Mouse (Mus musculus): ENCODE results near the gene Trim25. TPM values are rescaled to one million over a fixed set of nuclear protein-coding genes. Genes with fewer than 3 reads are reported as not detected.
A peak's percentile ranks its signal among the peaks of the same experiment; 100 is the strongest.

Gene Trim25
- polyA plus RNA-seq, 1 experiment = 6.3 TPM

GRCm38 (mm10) chr11:88966881-88967361, 32.3 kb upstream of the Trim25 start, which contains the start of gene Elobl:
Gene Elobl (minus strand): TSS chr11:88966931.
- no peaks in the 10 kb centered on the region for H3K36me3 ChIP-seq (replicated peaks; ENCODE audit: low read length)
- H3K9me3 ChIP-seq = no peaks in the 10 kb centered on the region
- H3K4me3 ChIP-seq (replicated peaks) = no peak within 1 kb of the TSS
- H3K27me3 ChIP-seq (replicated peaks) = peaks cover 24% of the 10 kb centered on the region
- TF ChIP-seq FLI1 (IDR thresholded peaks at IDR 0.05; ENCODE audit: low read length) (no peak), GATA1 (IDR thresholded peaks at IDR 0.05; ENCODE audit: borderline replicate concordance, low read length) (no peak)
- H3K4me1 ChIP-seq = no peaks in the 10 kb centered on the region

DNA sequence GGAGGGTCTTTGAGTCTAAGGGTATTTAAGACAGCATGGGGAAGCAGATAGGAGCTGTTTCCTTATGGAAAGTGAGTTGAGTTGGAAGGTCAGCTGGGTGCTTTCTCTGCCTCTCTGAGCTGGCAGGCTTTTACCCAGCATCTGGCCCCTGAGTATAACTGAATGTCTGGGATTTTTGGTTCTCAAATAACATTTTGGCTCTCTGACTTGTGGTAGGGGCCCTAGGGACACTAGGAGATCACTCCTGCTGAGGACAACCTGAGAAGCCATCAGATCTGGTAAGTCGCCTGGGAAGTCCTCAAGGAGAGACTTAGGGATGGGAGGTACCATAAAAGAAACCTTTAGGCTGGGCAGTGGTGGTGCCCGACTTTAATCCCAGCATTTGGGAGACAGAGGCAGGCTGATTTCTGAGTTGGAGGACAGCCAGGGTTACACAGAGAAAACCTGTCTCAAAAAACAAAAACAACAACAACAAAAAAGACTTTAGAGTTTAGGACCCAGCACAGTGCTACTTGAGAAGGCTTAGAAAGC, 28.9 kb upstream of the Trim25 start, which contains the start of gene Coil:
Gene Coil (plus strand): TSS at position 51 of the 531 bp plus-strand sequence.
- peaks cover 18% of the 10 kb centered on the region for H3K27me3 ChIP-seq (replicated peaks)
- H3K36me3 ChIP-seq (replicated peaks; ENCODE audit: low read length) = no peaks in the 10 kb centered on the region
- H3K9me3 ChIP-seq = no peaks in the 10 kb centered on the region
- peaks cover 14% of the 10 kb centered on the region for H3K4me1 ChIP-seq
- H3K4me3 ChIP-seq (replicated peaks) = no peak within 1 kb of the TSS
- TF ChIP-seq FLI1 (IDR thresholded peaks at IDR 0.05; ENCODE audit: low read length) (no peak), GATA1 (IDR thresholded peaks at IDR 0.05; ENCODE audit: borderline replicate concordance, low read length) (no peak)

DNA sequence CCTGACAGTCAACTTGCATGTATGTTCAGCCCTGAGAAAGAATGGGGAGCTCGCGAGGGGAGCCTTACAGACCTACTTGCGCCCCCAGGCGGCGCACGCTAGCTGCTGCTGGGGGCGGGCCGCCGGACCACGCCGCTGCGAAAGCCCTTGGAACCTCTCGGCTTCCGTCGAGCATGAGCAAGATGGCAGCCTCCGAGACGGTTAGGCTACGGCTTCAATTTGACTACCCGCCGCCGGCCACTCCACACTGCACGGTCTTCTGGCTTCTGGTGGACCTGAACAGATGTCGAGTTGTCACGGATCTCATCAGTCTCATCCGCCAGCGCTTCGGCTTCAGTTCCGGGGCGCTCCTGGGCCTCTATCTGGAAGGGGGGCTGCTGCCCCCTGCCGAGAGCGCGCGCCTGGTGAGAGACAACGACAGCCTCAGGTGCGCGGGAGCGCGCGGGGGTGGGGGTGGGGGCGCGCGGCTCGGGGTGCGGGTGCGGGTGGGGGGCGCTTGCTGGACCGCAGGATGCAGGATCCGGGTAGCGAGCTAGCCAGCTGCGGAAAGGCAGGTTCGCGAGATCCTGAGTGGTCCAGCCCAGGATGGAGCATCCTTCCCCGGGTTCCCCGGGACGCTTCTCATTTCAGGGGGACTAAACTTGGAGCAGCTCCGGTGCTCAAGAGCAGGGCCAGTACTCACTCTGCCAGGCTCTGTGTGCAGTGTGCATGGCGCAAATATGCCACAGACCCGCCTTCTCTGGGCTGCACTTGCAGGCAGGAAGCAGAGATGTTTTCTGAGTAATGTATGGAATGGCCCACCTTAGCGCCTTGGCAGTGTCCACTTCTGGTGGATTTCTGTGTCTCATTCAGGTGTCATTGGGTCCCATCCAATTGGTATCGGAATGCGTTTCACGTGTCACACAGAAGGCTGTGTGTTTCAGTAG, 25.1 kb upstream of the Trim25 start:
- H3K4me1 ChIP-seq = peaks cover 14% of the 10 kb centered on the region
- H3K4me3 ChIP-seq (replicated peaks) = peak overlapping the region; percentile 92
- H3K27me3 ChIP-seq (replicated peaks) = peaks cover 8% of the 10 kb centered on the region
- no peaks in the 10 kb centered on the region for H3K36me3 ChIP-seq (replicated peaks; ENCODE audit: low read length)
- no peak for TF ChIP-seq GATA1 (IDR thresholded peaks at IDR 0.05; ENCODE audit: borderline replicate concordance, low read length)
- no peak for TF ChIP-seq FLI1 (IDR thresholded peaks at IDR 0.05; ENCODE audit: low read length)
- no peaks in the 10 kb centered on the region for H3K9me3 ChIP-seq

DNA sequence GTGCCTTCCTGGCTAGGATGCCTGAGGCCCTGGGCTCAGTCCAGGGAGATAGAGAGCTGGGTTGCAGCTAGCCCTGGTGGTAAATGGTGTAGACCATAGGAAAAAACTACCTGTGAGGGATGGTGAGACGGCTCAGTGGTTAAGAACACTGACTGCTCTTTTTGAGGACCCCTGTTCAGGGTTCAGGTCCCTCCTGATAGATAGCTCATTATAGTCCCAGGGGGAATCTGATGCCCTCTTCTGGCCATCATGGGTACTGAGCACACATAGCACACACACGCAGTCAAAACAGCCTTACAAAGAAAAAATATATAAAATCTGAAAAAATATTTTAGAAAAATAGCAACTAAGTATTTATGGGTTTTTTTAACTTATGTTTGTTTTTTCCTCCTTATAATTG, 22.9 kb upstream of the Trim25 start:
- Histone ChIP-seq H3K9me3 (no peaks in the 10 kb centered on the region), H3K4me1 (peaks cover 14% of the 10 kb centered on the region), H3K4me3 (replicated peaks) (no peak overlapping the region), H3K27me3 (replicated peaks) (no peaks in the 10 kb centered on the region), H3K36me3 (replicated peaks; ENCODE audit: low read length) (peaks cover 6% of the 10 kb centered on the region)
- TF ChIP-seq FLI1 (IDR thresholded peaks at IDR 0.05; ENCODE audit: low read length) (no peak), GATA1 (IDR thresholded peaks at IDR 0.05; ENCODE audit: borderline replicate concordance, low read length) (no peak)

- Histone ChIP-seq H3K4me1 (peaks cover 14% of the 10 kb centered on the region), H3K27me3 (replicated peaks) (no peaks in the 10 kb centered on the region), H3K9me3 (no peaks in the 10 kb centered on the region), H3K4me3 (replicated peaks) (no peak overlapping the region), H3K36me3 (replicated peaks; ENCODE audit: low read length) (peaks cover 15% of the 10 kb centered on the region)
- no peak for TF ChIP-seq FLI1 (IDR thresholded peaks at IDR 0.05; ENCODE audit: low read length)
- TF ChIP-seq GATA1 (IDR thresholded peaks at IDR 0.05; ENCODE audit: borderline replicate concordance, low read length) = no peak
Observed at GRCm38 (mm10) chr11:88977188-88977587, 22.0 kb upstream of the Trim25 start.

GRCm38 (mm10) chr11:88981337-88981736, 17.8 kb upstream of the Trim25 start:
- Histone ChIP-seq H3K4me1 (no peaks in the 10 kb centered on the region; the same call in 1 of the 2 replicates), H3K9me3 (no peaks in the 10 kb centered on the region), H3K27me3 (replicated peaks) (no peaks in the 10 kb centered on the region), H3K36me3 (replicated peaks; ENCODE audit: low read length) (peaks cover 47% of the 10 kb centered on the region), H3K4me3 (replicated peaks) (no peak overlapping the region)
- no peak for TF ChIP-seq GATA1 (IDR thresholded peaks at IDR 0.05; ENCODE audit: borderline replicate concordance, low read length)
- TF ChIP-seq FLI1 (IDR thresholded peaks at IDR 0.05; ENCODE audit: low read length) = no peak

DNA sequence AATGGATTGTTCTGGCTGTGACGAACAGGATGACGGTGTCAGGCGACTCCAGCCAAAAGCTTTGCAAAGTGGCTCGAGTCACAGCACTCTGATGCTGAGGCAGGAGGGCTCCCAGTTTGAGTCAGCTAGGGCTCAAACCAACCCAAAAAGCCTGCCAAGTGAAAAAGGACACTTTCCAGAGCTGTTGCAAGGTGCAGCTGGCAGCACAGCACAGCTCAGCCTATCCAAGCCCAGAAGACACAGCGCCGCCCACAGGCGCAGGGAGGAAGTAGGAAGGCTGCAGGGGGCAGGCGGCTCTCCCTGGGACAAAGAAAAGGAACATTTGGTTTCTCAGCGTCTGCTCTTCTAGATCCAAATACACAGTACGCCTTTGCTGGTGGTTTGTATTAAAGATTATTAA, 12.6 kb upstream of the Trim25 start:
- no peaks in the 10 kb centered on the region for H3K4me1 ChIP-seq
- peaks cover 69% of the 10 kb centered on the region for H3K36me3 ChIP-seq (replicated peaks; ENCODE audit: low read length)
- no peaks in the 10 kb centered on the region for H3K27me3 ChIP-seq (replicated peaks)
- H3K4me3 ChIP-seq (replicated peaks) = no peak overlapping the region
- TF ChIP-seq GATA1 (IDR thresholded peaks at IDR 0.05; ENCODE audit: borderline replicate concordance, low read length) = no peak
- TF ChIP-seq FLI1 (IDR thresholded peaks at IDR 0.05; ENCODE audit: low read length) = no peak
- no peaks in the 10 kb centered on the region for H3K9me3 ChIP-seq

DNA sequence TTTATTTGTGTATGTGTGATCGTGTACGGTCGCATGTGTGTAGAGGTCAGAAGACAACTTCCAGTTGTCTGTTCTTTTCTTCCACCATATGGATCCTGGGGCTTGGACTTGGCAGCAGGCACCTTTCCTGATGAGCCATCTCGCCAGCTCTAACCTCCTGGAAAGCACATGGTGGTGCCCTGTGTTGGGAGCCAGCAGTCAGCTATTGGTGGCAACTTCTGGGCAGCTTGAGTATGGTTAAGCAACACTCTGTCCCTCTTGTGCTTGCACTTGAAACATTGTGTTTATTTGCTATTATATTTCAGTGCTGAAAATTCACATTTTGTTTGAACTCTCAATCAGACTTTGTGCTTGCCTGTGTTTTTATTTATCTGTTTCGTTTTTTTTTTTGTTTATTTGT, 10.2 kb upstream of the Trim25 start:
- Histone ChIP-seq H3K36me3 (replicated peaks; ENCODE audit: low read length) (peaks cover 50% of the 10 kb centered on the region), H3K9me3 (no peaks in the 10 kb centered on the region), H3K27me3 (replicated peaks) (no peaks in the 10 kb centered on the region), H3K4me3 (replicated peaks) (no peak overlapping the region), H3K4me1 (peaks cover 6% of the 10 kb centered on the region)
- TF ChIP-seq FLI1 (IDR thresholded peaks at IDR 0.05; ENCODE audit: low read length) = no peak

DNA sequence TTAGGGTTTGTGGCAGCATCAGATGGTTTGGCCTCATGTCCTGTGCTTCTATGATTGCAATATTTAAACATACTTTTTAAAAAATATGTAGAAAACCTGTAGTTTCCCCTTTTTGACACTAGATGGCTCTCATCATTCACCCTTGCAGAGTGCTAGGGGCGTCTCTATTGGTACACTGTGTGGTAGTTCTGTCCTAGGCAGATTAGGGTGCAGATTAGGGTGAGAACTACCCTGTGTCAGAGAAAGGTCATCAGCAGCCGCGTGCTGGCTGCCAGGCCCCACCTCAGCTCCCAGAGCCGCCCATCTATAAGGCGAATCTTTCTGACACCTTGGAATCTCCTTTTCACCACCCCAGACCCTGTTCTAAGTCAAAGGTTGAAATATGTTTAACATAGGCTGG, 9.6 kb upstream of the Trim25 start:
- no peak overlapping the region for H3K4me3 ChIP-seq (replicated peaks)
- H3K9me3 ChIP-seq = no peaks in the 10 kb centered on the region
- H3K27me3 ChIP-seq (replicated peaks) = no peaks in the 10 kb centered on the region
- TF ChIP-seq FLI1 (IDR thresholded peaks at IDR 0.05; ENCODE audit: low read length) = no peak
- no peak for TF ChIP-seq GATA1 (IDR thresholded peaks at IDR 0.05; ENCODE audit: borderline replicate concordance, low read length)
- H3K36me3 ChIP-seq (replicated peaks; ENCODE audit: low read length) = peaks cover 46% of the 10 kb centered on the region
- peaks cover 12% of the 10 kb centered on the region for H3K4me1 ChIP-seq

DNA sequence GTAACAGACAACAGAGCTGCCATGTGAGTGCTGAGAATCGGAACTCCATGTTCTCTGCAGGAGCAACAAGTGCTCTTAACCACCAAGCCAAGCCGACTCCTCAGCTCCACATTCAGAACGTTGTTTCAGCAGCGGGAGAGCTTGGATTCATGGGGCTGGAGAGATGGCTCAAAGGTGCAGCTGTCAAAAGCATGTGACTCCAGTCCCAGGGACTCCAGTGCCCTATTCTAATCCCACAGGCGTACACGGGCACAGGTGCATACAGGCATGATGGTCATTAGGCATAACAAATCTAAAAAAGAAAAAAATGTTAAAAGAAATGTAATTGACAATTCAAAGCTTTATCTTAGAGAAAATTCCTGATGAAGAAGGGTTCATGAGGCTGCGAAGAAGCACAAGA, 6.0 kb upstream of the Trim25 start:
- TF ChIP-seq FLI1 (IDR thresholded peaks at IDR 0.05; ENCODE audit: low read length) (no peak), GATA1 (IDR thresholded peaks at IDR 0.05; ENCODE audit: borderline replicate concordance, low read length) (no peak)
- peaks cover 16% of the 10 kb centered on the region for H3K36me3 ChIP-seq (replicated peaks; ENCODE audit: low read length)
- H3K4me3 ChIP-seq (replicated peaks) = no peak overlapping the region
- H3K4me1 ChIP-seq = peaks cover 35% of the 10 kb centered on the region
- no peaks in the 10 kb centered on the region for H3K9me3 ChIP-seq
- no peaks in the 10 kb centered on the region for H3K27me3 ChIP-seq (replicated peaks)

All from megakaryocyte, embryonic 14.5 days (primary cell).